Mouse (Mus musculus) testis, adult 2 months (tissue): ENCODE results near the gene Dnajc12. TPM values are rescaled to one million over a fixed set of nuclear protein-coding genes. Genes with fewer than 3 reads are reported as not detected.
"Not testable (repeated sequence)": the region's sequence is repeated elsewhere in the genome, so short reads cannot be mapped to it uniquely, and the experiment has no call there.

Source experiments
- H3K27ac ChIP-seq: fragments of 200-500 bp; 2 replicates; pipeline ENCODE4 v1.5.1; 2012; ENCODE audit warnings: low read depth, low read length; ENCODE audit not compliant: control insufficient read depth, insufficient read depth
- H3K27me3 ChIP-seq: fragments of 200-500 bp; 2 replicates; pipeline ENCODE4 v1.6.1; 2012; ENCODE audit warnings: mild to moderate bottlenecking, low read length, moderate library complexity; ENCODE audit not compliant: control insufficient read depth, insufficient read depth
- H3K36me3 ChIP-seq: fragments of 200-500 bp; 2 replicates; pipeline ENCODE4 v1.6.1; 2012; ENCODE audit warnings: mild to moderate bottlenecking, low read length; ENCODE audit not compliant: control insufficient read depth, insufficient read depth
- H3K4me1 ChIP-seq: fragments of 200-500 bp; 2 replicates; pipeline ENCODE4 v1.6.1; 2012; ENCODE audit warnings: low read length; ENCODE audit not compliant: control insufficient read depth, insufficient read depth
- H3K4me3 ChIP-seq: fragments of 200-500 bp; 2 replicates; pipeline ENCODE4 v1.5.1; 2012; ENCODE audit warnings: low read depth, mild to moderate bottlenecking, low read length, moderate library complexity, mixed read lengths; ENCODE audit not compliant: control insufficient read depth
- CTCF ChIP-seq: fragments of 200-500 bp; IDR thresholded peaks from 2 replicates; pipeline ENCODE4 v1.5.1; 2012; ENCODE audit warnings: low read depth, mild to moderate bottlenecking, inconsistent platforms, low read length, moderate library complexity; ENCODE audit not compliant: control insufficient read depth, insufficient read depth, insufficient replicate concordance
- POLR2A ChIP-seq: fragments of 200-500 bp; IDR thresholded peaks from 2 replicates; pipeline ENCODE4 v1.6.1; 2012; ENCODE audit warnings: low read depth, mild to moderate bottlenecking, inconsistent platforms, low read length, moderate library complexity; ENCODE audit not compliant: control insufficient read depth
- polyA plus RNA-seq: library from polyadenylated mRNA; depleted of rRNA; stranded (reverse); fragments of >200 nt; gene quantifications from 2 replicates; pipeline ENCODE4 v1.2.3, GENCODE M21; 2012

Gene Dnajc12
- polyA plus RNA-seq, 1 experiment: 1.6 TPM

GRCm38 (mm10) chr10:63344751-63345150 is 37.5 kb upstream of the Dnajc12 start:
- H3K36me3 ChIP-seq: no peaks in the 10 kb centered on the region
- H3K4me1 ChIP-seq: no peaks in the 10 kb centered on the region
- no peak overlapping the region for H3K27ac ChIP-seq
- TF ChIP-seq CTCF (no peak), POLR2A (no peak)
- no peak overlapping the region for H3K4me3 ChIP-seq
- H3K27me3 ChIP-seq: no peaks in the 10 kb centered on the region

- no peak overlapping the region for H3K4me3 ChIP-seq
- TF ChIP-seq CTCF: no peak
- TF ChIP-seq POLR2A: no peak
- no peak overlapping the region for H3K27ac ChIP-seq
- no peaks in the 10 kb centered on the region for H3K27me3 ChIP-seq
- H3K4me1 ChIP-seq: no peaks in the 10 kb centered on the region
- H3K36me3 ChIP-seq: no peaks in the 10 kb centered on the region
Measured at GRCm38 (mm10) chr10:63348291-63348690, 34.0 kb upstream of the Dnajc12 start.

- H3K27ac ChIP-seq: no peak overlapping the region
- H3K27me3 ChIP-seq: no peaks in the 10 kb centered on the region
- H3K36me3 ChIP-seq: no peaks in the 10 kb centered on the region
- H3K4me1 ChIP-seq: no peaks in the 10 kb centered on the region
- no peak overlapping the region for H3K4me3 ChIP-seq
- no peak for TF ChIP-seq CTCF
- no peak for TF ChIP-seq POLR2A
Measured at GRCm38 (mm10) chr10:63350666-63351065, 31.6 kb upstream of the Dnajc12 start.

- H3K4me3 ChIP-seq, H3K27ac ChIP-seq, H3K4me1 ChIP-seq, H3K36me3 ChIP-seq, H3K27me3 ChIP-seq: not testable (repeated sequence)
Measured at GRCm38 (mm10) chr10:63351099-63351498, 31.1 kb upstream of the Dnajc12 start.

- Histone ChIP-seq H3K27ac (no peak overlapping the region), H3K4me3 (no peak overlapping the region), H3K36me3 (no peaks in the 10 kb centered on the region), H3K27me3 (no peaks in the 10 kb centered on the region), H3K4me1 (no peaks in the 10 kb centered on the region)
- no peak for TF ChIP-seq CTCF
- no peak for TF ChIP-seq POLR2A
Measured at GRCm38 (mm10) chr10:63352111-63352510, 30.1 kb upstream of the Dnajc12 start.

- Histone ChIP-seq H3K4me1 (no peaks in the 10 kb centered on the region), H3K4me3 (no peak overlapping the region), H3K36me3 (no peaks in the 10 kb centered on the region), H3K27me3 (no peaks in the 10 kb centered on the region), H3K27ac (no peak overlapping the region)
- TF ChIP-seq POLR2A: no peak
- no peak for TF ChIP-seq CTCF
Measured at GRCm38 (mm10) chr10:63360502-63360901, 21.7 kb upstream of the Dnajc12 start.

GRCm38 (mm10) chr10:63365918-63366455 is 16.3 kb upstream of the Dnajc12 start:
- no peak for TF ChIP-seq CTCF
- TF ChIP-seq POLR2A: no peak
- Histone ChIP-seq H3K27ac (no peak overlapping the region), H3K4me1 (peaks cover 11% of the 10 kb centered on the region), H3K36me3 (no peaks in the 10 kb centered on the region), H3K4me3 (no peak overlapping the region), H3K27me3 (no peaks in the 10 kb centered on the region)

- H3K36me3 ChIP-seq: no peaks in the 10 kb centered on the region
- no peak overlapping the region for H3K27ac ChIP-seq
- peaks cover 11% of the 10 kb centered on the region for H3K4me1 ChIP-seq
- H3K27me3 ChIP-seq: no peaks in the 10 kb centered on the region
- TF ChIP-seq POLR2A (no peak), CTCF (no peak)
- H3K4me3 ChIP-seq: no peak overlapping the region
Measured at GRCm38 (mm10) chr10:63367386-63367785, 14.9 kb upstream of the Dnajc12 start.
